Mouse (Mus musculus) spleen, embryonic (tissue): Measurements from ENCODE around the gene A930033H14Rik.

Experiments
- CTCF ChIA-PET: fragments of 350-600 bp; sonication (Branson Sonifier 250); formaldehyde crosslinking; loops from one replicate; lab custom pipeline; 2022; lab: Charles Lee

The A930033H14Rik gene

DNA sequence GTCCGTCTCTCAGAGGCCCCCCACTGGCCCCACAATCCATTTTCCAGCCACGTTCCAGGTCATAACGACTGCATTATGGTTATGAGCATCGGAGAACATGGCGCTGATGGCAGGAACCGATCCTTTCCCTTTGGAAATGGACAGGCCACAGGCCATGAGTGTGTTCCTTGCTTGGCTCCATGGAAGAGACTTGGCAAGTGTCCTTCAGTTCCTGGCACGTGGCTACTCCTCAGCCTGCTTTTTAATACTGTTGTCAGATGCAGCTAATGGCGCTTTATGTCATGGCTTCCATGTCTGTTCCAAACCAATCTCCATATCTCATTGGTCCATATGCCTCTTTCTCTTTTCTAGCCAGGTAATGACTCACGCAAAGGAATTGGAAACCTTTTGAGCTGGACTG, 24.9 kb upstream of the A930033H14Rik start:
- CTCF ChIA-PET = no interaction called here

DNA sequence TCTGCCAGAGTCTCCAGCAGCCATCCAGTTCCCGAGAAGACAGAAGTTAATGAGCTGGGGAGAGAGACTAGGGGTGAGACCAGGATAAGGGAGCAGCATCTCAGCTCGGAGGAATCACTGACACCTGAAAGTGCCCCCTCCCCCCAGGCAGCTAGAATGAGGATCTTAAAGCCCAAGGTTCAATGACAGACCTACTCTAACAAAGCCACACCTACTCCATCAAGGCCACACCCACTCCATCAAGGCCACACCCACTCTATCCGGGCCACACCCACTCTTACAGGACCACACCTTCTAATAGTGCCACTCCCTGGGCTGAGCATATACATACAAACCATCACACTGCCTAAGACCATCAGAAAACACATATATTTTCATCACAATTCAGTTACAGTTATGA, 24.3 kb upstream of the A930033H14Rik start:
- CTCF ChIA-PET = no interaction called here

DNA sequence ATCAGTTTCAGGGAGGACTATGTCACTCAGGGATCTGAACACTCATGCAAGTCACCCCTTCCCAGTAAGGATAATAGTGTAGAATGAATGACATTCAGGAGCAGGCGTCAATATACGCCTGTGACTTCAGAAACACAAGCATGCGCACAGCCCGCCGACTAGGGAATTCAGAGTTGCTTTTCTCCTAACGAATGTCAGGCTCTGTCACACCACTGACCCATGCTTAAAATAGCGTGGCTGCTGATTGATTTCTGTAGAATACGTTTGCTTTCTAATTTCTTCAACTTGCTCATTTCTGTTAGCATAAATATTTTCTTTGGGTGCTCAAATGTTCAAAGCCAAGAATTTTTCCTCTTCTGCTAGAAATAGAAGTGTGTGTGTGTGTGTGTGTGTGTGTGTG, 13.1 kb upstream of the A930033H14Rik start:
- CTCF ChIA-PET = no interaction called here

DNA sequence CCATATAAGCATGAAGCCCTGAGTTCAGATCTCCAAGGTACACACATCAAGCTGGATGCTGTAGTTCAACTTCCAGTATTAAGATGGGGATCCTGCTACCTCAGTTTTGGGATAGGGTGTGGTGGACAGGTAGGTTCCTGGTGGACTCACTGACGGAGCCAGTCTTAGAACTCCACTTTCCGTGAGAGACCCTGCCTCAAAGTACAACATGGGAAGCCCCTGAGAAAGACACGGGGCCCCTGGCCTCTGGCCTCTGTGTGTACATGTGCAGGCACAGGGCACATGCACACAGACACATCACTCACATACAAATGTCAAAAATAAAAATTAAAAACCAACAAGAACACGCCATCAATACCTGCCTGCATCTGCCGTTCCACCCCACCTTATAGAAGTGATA, 12.6 kb upstream of the A930033H14Rik start:
- CTCF ChIA-PET = no interaction called here

DNA sequence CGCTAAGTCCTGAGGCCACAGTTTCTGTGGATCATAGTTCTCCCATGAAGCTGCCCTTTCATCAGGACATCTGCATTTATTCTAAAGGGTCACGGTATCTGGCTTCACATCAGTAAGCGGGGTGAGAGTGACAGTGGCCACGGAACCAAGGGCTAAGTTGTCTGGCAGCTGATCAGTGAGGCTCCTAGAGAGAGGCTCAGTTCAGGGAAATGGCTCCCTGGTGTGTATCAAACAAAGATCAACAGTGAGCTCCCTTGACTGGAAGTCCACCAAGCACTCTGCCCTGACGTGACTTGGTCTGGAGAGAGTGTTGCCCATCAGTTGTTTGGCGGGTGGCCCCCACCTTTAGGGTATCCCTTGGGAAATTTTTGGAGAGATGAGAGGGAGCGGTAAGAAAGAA, 11.4 kb upstream of the A930033H14Rik start:
- CTCF ChIA-PET = interaction anchor here (0.6 kb wide), 1 partner anchor 22 kb away, joined by 3 read pairs; no protein-coding TSS in a partner anchor

DNA sequence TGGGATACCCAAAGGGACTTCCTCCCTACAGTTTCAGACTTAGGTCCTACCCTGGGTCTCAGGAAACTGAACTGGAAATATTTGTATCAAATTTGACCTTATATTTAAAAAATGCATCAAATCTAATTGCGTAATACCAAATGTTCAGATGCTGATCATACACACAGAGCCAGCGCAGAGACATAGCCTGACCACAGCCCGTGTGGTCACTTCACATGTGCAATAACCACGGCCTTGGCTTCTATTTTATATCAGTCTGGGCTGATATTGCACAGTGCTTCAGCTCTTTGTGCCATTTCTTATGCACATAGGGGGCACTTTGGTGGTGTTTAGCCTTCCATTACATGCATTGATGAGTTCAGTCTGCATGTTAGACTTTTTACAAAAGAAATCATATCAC, 10.3 kb upstream of the A930033H14Rik start:
- CTCF ChIA-PET = no interaction called here

DNA sequence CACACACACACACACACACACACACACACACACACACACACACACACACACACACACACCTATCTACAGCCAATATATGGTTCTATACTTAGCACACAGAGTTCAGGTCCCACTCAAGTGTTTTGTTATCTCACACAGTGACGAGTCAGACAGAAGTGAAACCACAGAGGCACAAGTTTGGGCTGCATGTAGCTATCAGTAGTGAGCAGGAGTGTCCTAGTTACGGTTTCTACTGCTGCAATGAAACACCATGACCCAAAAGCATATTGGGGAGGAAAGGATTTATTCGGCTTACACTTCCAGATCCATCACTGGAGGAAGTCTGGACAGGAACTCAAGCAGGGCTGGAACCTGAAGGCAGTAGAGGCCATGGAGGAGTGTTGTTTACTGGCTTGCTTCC, 9.1 kb upstream of the A930033H14Rik start:
- CTCF ChIA-PET = no interaction called here

DNA sequence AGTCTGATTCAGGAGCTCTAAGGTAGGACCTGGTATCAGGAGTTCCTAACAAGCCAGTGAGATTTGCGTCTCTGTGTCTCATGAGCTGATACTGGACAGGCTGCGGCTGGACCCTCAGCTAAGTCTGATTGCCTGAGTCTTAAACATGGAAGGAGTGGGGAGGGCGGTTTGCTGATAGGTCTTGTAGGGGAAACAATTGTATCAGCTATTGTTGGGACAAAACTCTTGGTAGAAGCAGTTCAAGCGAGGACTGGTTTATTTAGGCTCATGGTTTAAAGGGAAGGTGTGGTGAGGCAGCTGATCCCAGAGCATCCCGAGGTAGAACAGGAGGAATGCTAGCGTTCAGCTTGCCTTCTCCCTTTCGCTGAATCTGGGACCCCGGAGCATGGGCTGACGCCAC, 8.2 kb upstream of the A930033H14Rik start:
- CTCF ChIA-PET = interaction anchor here (0.6 kb wide), 1 partner anchor 16 kb away, joined by 5 read pairs; no protein-coding TSS in a partner anchor

DNA sequence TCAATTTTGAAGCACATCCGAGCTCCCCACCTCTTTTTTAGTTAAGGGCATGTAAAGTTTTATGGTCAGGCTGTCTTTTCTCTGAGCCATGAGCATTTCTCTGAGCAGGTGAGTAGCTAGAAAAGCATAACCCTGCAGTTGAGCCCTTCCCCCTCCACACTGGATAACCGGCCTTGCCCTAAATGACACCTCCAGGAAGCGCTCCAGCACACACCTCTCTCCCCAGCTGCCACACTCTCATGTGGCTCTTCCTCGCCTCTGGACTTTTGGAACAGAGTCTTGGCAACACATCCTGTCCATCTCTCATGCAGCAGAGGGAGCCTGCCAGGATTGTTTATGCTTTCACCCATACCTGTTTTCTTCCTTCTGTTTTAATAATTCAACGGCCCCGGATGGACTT, 7.4 kb upstream of the A930033H14Rik start:
- CTCF ChIA-PET = no interaction called here

DNA sequence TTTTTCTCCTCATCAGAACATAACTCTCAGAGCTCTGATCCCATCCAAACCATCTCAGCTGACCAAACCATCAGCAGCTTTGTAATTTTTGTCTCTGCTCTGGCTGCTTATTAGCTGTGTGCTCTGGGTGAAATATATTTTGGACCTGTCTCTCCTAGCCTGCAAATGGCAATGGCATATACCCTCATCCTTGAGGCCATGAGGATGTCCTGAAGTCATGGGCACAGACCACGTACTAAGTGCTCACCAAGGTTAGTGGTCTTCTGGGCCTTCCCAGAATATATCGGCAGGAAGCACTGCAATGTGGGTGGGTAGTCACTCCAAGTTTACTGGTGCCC, 6.4 kb upstream of the A930033H14Rik start:
- CTCF ChIA-PET = no interaction called here

DNA sequence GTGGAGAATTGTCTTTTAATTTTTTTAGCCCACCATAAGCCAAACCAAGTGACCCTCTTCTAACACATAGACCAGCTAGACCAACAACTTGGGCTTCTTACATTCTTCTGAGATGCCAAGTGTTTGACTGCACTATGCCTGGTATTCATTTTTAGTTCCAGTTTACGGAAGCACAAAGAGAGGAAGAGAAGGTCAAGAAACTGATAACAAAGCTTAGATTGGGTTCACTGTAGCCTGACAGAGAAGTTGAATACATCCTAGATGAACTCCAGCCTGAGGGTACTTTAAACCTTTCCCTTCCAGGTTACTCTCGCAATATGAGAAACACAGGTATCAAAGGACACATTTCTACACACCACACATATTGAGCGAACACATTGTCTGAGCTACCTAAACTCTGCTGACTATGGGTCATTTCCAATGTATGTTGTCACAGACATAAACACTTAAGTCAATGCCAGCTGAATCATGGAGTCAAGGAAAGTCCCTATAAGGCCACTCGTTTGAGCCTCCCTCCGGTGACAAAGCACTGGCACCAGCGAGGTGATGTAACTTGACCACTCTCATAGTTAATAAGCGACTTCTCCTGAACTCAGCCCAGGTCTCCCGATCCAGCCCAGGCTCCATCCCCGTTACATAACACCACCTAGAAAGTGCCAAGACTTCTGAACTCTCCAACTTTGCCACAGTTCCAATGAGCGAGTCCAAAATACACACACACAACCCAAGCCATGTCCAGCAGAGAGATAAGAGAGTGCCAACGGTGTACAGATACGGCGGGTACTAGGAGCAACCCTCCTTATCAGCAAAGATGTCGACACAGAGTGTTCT, 5.8 kb upstream of the A930033H14Rik start:
- CTCF ChIA-PET = no interaction called here

DNA sequence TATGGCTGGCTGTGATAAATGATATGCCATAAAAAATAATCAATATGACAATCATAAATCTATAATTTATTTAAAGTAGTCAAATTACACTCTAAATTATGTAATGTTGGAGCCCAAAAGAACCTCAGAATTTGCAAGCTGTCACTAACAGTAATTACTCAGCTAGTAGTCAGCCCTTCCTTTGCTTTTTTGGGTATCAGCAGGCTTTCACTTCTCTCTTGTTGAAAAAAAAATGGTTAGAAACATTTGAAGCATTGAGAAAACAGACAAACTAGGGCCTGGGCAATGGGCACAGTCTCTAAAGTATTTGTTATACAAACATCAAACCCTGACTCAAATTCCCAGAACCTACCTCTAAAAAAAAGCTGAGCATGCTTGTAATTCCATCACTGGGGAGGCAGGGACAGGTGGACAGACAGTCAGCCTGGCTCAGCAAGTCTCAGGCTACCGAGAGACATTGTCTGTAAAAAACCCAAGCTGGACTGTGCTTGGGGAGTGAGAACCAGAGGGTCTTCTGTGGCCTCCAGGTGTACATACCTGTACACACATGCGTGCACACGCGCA, 4.3 kb upstream of the A930033H14Rik start:
- CTCF ChIA-PET = no interaction called here

DNA sequence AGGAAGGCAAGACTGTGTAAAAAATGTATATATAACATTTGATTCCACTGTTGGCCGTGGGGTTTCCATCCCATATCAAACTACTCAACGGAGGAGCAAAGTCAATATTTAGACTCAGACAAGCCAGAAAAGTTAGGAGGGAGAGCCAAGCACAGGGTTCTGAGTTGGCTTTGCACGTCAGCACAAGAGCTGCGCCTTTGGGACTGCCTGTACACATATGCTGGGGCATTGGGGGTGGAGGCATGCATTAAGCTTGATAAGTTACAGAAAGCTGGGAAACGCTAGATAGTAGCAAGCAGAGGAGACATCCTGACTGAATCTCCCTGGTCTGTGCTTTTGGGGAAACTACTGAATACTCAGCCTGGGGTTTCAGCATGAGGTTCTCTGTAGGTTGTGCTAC, 1.1 kb upstream of the A930033H14Rik start:
- CTCF ChIA-PET = interaction anchor here (0.7 kb wide), 2 partner anchors 93 to 903 kb away, joined by 3 to 6 read pairs; no protein-coding TSS in a partner anchor

DNA sequence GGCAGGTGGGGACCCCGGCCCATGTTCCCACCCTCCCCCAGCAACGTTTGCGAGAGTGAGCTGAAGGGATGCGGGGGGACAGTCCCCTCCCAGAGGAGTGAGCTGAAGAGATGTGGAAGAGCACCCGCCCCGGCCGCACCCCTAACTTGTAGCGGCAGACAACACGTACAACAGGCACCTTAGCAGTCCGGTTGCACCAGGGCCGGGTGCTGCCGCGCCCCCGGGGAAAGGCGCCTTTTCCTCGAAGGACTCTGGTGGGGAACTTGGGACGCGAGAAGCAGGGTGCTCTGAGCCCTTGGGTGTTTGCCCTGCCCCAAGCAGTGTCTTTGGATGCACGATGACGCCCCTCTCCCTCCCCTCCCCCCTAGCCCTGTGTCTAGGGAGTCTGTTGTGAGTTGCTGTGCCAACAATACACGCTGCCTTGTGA, 566 bp upstream of the A930033H14Rik start:
- CTCF ChIA-PET = interaction anchor here (0.7 to 1.5 kb wide), 3 partner anchors 44 to 94 kb away, joined by 3 to 4 read pairs (median 3); no protein-coding TSS in a partner anchor

DNA sequence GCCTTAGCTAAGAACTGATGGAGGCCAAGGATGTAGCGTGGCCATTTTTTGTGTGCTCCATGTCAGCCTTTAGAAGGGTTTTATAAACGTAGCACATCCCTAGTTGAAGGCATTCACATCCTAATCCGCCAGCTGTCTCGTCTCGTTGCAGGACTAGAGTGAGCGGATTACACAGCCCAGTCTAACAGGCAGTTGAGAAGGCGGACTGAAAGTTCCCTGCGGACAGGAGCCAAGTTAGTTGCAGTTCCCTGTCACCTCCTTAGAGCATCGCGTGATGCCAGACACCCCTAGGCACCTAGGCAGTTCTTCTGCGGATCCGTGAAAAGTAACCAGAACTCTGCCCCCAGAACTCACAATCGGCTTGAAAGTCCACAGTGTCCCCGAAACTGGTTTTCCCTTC, 922 bp downstream of the A930033H14Rik start:
- CTCF ChIA-PET = interaction anchor here (0.6 to 1.5 kb wide), 2 partner anchors 94 to 176 kb away, joined by 3 to 4 read pairs; no protein-coding TSS in a partner anchor

DNA sequence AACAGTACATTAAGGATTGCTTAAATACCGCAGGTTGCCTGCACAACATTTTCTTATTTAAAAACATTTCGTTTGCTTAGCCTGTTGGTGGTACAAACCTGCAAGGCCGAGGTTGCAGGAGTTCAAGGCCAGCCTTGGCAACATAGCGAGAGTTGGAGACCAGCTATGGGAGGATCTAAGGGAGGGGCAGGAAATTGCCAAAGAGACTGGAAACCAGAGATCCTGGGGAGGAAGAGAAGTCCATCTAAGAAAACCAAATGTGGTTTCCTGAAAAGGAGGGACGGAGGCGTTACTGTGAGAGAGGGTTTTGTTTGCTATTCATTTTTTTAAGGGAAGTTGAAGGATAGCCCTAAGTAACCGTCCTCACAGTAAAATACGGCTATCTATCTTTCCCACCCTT, 1.3 kb downstream of the A930033H14Rik start:
- CTCF ChIA-PET = no interaction called here

DNA sequence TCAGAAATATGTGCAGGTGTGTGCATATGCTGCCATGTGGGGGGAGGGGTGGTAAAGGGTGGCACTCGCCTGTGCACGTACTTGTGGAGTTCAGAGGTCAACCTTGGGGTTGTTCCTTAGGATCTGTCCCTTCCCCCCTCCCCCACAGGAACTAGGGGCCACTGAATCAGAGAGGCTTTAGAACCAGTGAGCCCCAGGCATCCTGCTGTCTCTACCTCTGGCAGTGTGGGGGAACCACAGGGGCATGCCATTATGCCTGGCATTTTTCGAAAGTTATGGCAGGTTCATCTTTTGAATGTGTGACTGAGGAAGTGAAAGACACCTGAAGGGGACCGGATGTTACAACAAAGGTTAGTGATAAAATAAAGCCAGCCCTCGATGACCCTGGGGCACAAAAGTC, 2.2 kb downstream of the A930033H14Rik start:
- CTCF ChIA-PET = no interaction called here

DNA sequence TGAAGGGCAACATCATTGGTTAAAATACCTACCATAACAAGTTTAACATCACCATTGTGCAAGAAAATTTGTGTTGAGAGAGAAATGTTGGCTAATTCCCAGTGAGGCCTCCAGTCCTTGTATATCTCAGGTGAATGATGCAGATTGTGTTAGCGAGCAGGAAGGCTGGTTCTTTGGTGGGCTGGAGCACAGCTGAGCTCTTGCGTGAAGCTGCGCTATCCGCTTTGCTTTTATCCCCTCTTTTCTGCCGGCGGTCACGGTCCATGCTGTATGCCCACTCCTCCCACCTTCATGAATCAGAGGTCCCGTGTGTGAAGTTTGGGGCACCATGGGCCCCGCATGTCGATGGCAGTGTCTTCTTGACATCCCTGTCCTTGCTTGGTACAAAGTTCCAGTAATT, 2.9 kb downstream of the A930033H14Rik start:
- CTCF ChIA-PET = no interaction called here

DNA sequence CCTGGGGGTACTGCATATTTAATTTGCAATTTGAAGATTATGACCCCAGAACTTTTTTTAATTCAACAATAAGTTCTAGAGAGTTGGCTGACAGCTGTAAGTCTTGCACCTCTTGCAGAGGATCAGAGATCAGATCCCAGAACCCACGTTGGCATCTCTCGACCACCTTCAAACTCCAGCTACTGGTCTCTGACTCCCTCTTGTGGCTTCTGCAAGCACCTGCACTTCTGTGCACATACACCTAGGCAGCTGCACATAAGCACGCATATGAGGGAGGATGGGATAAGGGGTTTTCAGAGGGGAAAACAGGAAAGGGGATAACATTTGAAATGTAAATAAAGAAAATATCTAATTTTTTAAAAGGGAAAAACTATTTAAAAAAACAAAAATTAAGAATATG, 4.2 kb downstream of the A930033H14Rik start:
- CTCF ChIA-PET = no interaction called here

DNA sequence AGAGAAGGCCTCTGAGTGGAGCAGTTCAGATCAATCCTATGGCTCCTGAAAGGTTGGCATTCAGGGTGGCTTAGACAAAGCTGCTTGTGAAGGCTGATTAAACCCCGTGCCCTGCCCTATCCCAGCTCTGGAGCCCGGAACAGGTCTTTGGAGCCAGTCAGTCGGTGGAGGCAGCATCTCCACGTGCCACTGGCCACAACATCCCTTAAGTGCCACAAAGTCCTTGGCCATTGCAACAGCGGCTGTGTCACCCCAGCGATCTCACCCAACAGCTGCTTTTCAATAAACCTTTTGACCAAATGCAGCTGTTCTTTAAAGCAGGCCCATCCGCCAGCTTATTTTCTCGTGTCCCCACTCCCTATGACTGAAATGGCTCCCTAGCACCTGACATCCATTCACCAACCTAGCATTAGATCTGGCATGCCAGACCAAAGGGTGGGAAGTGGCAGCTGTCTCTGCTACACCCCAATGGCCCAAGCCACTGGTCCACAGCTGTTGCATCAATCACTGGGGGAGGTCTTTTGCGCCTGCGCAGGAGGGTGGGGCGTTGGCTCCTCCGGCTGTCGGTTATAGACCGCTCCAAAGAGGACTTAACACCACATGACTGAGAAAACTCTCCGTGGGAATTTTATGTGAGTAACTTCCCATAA, 4.8 kb downstream of the A930033H14Rik start:
- CTCF ChIA-PET = no interaction called here

DNA sequence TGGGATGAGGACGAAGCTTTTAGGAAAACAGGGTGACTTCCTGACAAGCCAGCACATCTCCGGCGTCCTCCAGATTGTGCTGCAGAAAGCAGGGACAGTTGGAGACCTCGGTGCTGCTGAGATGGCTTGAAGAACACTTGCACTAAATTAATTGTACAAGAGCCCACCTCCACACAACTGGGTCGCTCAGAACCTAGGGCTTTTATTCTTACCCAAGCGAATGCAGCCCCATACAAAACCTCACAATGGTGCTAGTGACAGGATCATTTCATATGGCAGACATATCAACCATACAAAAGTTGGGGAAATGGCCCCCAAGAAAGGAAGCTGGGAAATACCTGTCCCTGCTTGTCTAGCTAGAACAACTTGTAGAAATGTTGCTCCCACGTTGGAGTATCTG, 5.4 kb downstream of the A930033H14Rik start:
- CTCF ChIA-PET = no interaction called here

DNA sequence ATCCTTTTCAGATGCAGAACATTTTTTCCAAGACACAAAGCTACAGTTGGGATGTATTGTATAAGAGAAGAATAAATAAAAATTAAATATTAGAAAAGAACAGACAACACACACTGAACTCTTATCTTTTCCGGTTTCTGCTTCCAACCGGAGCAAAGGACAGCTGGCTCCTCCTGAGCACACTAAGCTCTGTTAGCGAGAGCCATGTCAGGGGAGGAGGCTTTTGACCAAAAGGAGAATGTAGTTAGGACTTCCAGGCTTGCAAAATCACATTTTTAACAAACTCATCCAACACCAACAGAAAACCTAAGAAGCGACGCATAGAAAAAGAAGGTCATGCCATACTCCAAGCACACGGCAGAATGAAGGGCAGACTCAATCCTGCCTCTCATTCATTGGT, 6.8 kb downstream of the A930033H14Rik start:
- CTCF ChIA-PET = interaction anchor here (0.7 kb wide), 1 partner anchor 134 kb away, joined by 3 read pairs; no protein-coding TSS in a partner anchor
